Mouse (Mus musculus) lung, embryonic 14.5 days (tissue): ENCODE results near the gene 4930578G10Rik. TPM values are rescaled to one million over a fixed set of nuclear protein-coding genes. Genes with fewer than 3 reads are reported as not detected.

ENCODE experiments used
- ATAC-seq: fragments of 200-750 bp; cut with Nextera tagmentation; 2 replicates; pipeline ENCODE4 v1.8.0; 2017; ENCODE audit warnings: mild to moderate bottlenecking, moderate TSS enrichment, moderate library complexity; ENCODE audit not compliant: insufficient read depth
- DNase-seq: peaks from one replicate; pipeline ENCODE4 v3.0.0-alpha.2; 2015
- H3K27ac ChIP-seq: fragments of 300-500 bp; sonication (generic); 2 replicates; pipeline ENCODE4 v1.5.1; 2014; ENCODE audit warnings: low read depth, mild to moderate bottlenecking, moderate library complexity
- H3K27me3 ChIP-seq: fragments of 300-500 bp; sonication (generic); 2 replicates; pipeline ENCODE4 v1.6.1; 2014; ENCODE audit warnings: low read length, control low read depth; ENCODE audit not compliant: insufficient read depth
- H3K36me3 ChIP-seq: fragments of 300-500 bp; sonication (generic); 2 replicates; pipeline ENCODE4 v1.6.1; 2014; ENCODE audit warnings: control low read depth; ENCODE audit not compliant: insufficient read depth
- H3K4me1 ChIP-seq: fragments of 300-500 bp; sonication (generic); 2 replicates; pipeline ENCODE4 v1.6.1; 2014; ENCODE audit warnings: antibody characterized with exemption, control low read depth; ENCODE audit not compliant: insufficient read depth
- H3K4me2 ChIP-seq: fragments of 300-500 bp; sonication (generic); 2 replicates; pipeline ENCODE4 v1.6.1; 2014; ENCODE audit warnings: mild to moderate bottlenecking
- H3K4me3 ChIP-seq: fragments of 300-500 bp; sonication (generic); 2 replicates; pipeline ENCODE4 v1.5.1; 2014; ENCODE audit warnings: low read depth, low read length
- H3K9ac ChIP-seq: fragments of 300-500 bp; sonication (generic); 2 replicates; pipeline ENCODE4 v1.6.1; 2014
- H3K9me3 ChIP-seq: fragments of 300-500 bp; sonication (generic); 2 replicates; pipeline ENCODE4 v1.6.1; 2016; ENCODE audit warnings: low read depth, low read length, control low read depth
- CTCF ChIP-seq: IDR thresholded peaks from 2 replicates; pipeline ENCODE4 v1.5.1; 2016; ENCODE audit warnings: antibody characterized with exemption, low read depth
- WGBS: fragments of 180-500 bp; shearing (Covaris S2); extraction: QIAGEN DNeasy Blood & Tissue Kit; methylation state at CpG from one replicate; pipeline ENCODE4 v1.1.7; 2014; 5-methylcytosine and 5-hydroxymethylcytosine counted together
- polyA plus RNA-seq: library from polyadenylated mRNA; unstranded; fragments of >200 nt; fragmentation: Nextera tagmentation; extraction: Ambion mirVana; gene quantifications from 2 replicates; pipeline ENCODE4 v1.2.1, GENCODE M21; 2014

4930578G10Rik gene
- polyA plus RNA-seq, 1 experiment from 2014 or later = not detected

DNA sequence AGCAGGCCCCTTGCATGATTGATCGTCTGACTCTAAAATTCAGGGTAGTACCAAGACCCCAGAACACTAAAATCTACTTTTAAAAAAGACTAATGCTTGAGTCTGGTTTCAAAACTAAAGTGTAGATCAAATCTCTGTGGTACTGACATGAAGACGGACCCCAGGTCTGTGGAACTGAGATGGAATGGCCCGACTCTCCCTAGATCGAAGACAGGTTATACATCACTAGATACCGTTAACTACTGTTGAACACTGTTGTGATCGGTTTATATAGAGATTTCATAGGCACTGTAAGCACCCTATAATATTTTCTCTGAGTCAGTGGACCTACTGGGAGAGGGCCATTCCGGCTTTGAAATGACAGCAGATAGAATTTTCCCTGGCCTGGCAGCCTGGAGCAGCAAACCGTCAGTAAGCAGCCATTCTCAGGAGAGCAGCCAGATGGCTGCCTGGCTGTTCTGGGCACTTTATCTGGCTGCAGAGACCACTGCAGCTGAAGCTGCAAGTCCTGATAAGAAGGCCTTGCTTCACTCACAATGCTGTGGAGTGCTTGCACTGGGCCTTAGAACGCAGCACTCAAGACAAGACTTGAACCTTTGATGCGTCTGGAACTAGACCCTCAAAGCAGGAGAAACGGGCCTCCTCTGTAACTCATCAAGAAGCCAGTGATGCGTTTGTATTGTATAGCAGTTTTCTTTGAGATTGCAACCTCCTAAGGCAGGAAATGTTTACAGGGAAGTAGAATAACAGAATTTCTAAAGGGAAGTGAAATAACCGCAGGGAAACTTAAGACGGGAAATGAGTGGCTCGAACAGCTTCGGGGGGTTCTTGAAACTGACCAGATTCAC, 144.7 kb downstream of the 4930578G10Rik start:
- H3K36me3 ChIP-seq = no peaks in the 10 kb centered on the region
- no peak overlapping the region for H3K9ac ChIP-seq
- H3K4me1 ChIP-seq = no peaks in the 10 kb centered on the region
- WGBS = 64% methylated on average over 16 of the region's 16 CpGs
- no peak overlapping the region for H3K4me2 ChIP-seq
- H3K4me3 ChIP-seq = no peak overlapping the region; the same call in 1 of the 2 replicates
- H3K27ac ChIP-seq = no peak overlapping the region
- no peak for TF ChIP-seq CTCF
- no peaks in the 10 kb centered on the region for H3K27me3 ChIP-seq
- no peak for ATAC-seq
- H3K9me3 ChIP-seq = no peaks in the 10 kb centered on the region
- no peak for DNase-seq

DNA sequence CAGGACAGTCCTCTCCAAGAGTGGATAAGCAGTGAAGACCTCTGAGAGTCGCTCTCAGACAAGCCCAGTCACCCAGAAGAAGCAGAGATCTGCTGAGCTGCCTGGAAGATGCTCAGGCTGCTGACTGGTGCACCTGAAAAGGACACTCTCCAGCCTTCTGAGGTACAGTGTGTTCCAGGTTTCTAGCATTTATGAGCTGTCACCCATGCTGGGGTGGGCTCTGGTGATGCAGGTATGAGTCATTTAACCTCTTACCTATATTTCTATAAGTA, 145.3 kb downstream of the 4930578G10Rik start:
- H3K4me1 ChIP-seq = no peaks in the 10 kb centered on the region
- ATAC-seq (no peak), DNase-seq (no peak)
- no peaks in the 10 kb centered on the region for H3K27me3 ChIP-seq
- no peak overlapping the region for H3K9ac ChIP-seq
- no peak overlapping the region for H3K4me2 ChIP-seq
- 44% methylated on average over 1 of the region's 1 CpGs for WGBS
- H3K9me3 ChIP-seq = no peaks in the 10 kb centered on the region
- H3K36me3 ChIP-seq = no peaks in the 10 kb centered on the region
- no peak overlapping the region; the same call in 1 of the 2 replicates for H3K4me3 ChIP-seq
- no peak for TF ChIP-seq CTCF
- H3K27ac ChIP-seq = no peak overlapping the region

DNA sequence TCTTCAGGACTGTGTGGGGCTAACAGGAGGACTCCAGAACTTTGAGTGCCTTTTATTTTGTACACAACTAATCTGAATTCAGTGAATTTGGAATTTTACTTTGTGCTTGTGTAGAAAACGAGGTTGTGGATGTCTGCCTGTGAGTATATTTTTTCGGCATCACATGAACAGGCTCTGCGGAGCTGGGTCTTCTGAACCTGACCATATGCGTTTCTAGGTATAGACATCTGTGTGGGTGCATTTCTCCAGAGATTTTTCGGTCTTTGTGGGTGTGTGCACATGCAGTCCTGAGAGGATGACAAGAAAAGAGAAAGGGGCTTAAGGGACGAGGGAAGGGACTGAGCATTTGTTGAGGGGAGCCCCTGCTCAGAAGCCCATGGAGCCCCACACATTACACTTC, 151.6 kb downstream of the 4930578G10Rik start:
- 83% methylated on average over 6 of the region's 6 CpGs for WGBS

DNA sequence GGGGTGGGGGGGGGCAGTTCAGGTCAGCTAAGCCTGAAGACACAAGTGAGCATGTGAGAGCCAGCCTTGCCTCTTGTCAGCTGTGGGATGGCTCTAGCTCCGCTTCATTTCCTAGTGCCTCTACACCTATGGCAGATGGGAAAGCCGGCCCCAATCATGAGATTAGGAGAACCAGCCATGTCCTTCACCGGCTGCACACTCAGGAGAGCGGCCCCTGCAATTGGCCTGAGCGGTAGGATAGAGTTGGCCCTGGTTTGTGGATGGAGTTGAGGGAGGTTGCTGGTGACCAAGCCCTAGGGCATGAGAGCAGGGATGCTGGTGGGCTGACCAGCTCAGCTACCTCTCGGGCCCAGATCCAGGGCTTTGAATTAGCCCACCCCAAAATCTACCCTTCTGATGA, 153.5 kb downstream of the 4930578G10Rik start:
- ATAC-seq = no peak
- no peak overlapping the region for H3K4me2 ChIP-seq
- no peaks in the 10 kb centered on the region for H3K27me3 ChIP-seq
- H3K9me3 ChIP-seq = no peaks in the 10 kb centered on the region
- 89% methylated on average over 6 of the region's 6 CpGs for WGBS
- H3K9ac ChIP-seq = no peak overlapping the region
- TF ChIP-seq CTCF = no peak
- no peak overlapping the region for H3K4me3 ChIP-seq
- no peak for DNase-seq
- no peaks in the 10 kb centered on the region for H3K4me1 ChIP-seq
- H3K36me3 ChIP-seq = no peaks in the 10 kb centered on the region
- H3K27ac ChIP-seq = no peak overlapping the region

More for the DNA sequence above, 151.6 kb downstream of the 4930578G10Rik start:
- Histone ChIP-seq H3K27ac (no peak overlapping the region), H3K9me3 (no peaks in the 10 kb centered on the region), H3K36me3 (no peaks in the 10 kb centered on the region), H3K9ac (no peak overlapping the region), H3K4me2 (no peak overlapping the region), H3K27me3 (no peaks in the 10 kb centered on the region), H3K4me3 (no peak overlapping the region), H3K4me1 (no peaks in the 10 kb centered on the region)
- no peak for TF ChIP-seq CTCF
- ATAC-seq = no peak
- no peak for DNase-seq

DNA sequence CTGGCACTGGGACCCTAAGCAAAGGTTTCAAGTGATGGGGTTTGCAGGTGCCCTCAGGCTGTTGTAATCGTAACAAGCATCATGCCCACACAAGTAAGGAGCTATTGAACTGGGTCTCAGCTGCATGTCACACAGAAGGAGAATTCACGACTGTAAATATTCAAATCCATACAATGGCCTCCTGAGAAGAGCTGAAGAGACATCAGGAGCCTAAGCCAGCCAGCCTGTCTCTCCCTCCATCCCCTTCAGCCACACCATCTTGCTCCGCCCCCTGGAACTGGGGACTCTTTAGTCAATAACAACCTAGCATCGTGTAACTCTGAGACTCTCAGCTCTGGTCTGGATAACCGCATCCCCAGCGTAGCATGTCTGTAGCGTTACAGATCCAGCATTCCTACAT, 155.8 kb downstream of the 4930578G10Rik start:
- Histone ChIP-seq H3K4me3 (no peak overlapping the region), H3K9ac (no peak overlapping the region), H3K27me3 (no peaks in the 10 kb centered on the region), H3K4me2 (no peak overlapping the region), H3K36me3 (no peaks in the 10 kb centered on the region), H3K9me3 (no peaks in the 10 kb centered on the region), H3K4me1 (no peaks in the 10 kb centered on the region), H3K27ac (no peak overlapping the region)
- no peak for ATAC-seq
- TF ChIP-seq CTCF = no peak
- no peak for DNase-seq
- WGBS = 67% methylated on average over 7 of the region's 7 CpGs

DNA sequence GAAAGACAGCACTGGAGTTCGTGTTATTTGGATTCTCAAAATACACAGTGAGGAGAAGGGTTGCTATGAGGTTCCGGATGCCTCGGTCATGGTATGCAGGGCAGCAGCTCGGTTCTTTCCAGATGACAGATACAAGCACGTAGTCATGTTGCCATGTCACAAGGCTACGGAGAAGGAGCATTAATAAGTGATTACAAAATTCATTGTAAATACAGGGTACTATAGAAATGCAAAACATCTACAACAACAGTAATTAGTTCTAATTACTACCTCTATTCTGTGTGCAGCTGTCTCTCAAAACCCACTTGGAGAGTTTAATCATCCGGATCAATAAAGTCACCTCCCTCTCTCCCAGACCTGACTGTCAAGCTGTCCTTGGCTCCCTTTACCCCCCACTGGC, 159.8 kb downstream of the 4930578G10Rik start:
- Histone ChIP-seq H3K4me1 (no peaks in the 10 kb centered on the region), H3K27ac (no peak overlapping the region), H3K27me3 (no peaks in the 10 kb centered on the region), H3K9ac (no peak overlapping the region), H3K9me3 (no peaks in the 10 kb centered on the region), H3K4me3 (no peak overlapping the region), H3K4me2 (no peak overlapping the region), H3K36me3 (no peaks in the 10 kb centered on the region)
- 77% methylated on average over 7 of the region's 7 CpGs for WGBS
- DNase-seq (no peak), ATAC-seq (no peak)
- no peak for TF ChIP-seq CTCF

Other genes starting within 250 kb of the 4930578G10Rik start
- 0.16 TPM in 1 of 2 replicates, not detected in the other for gene Fam205a2, start 207.4 kb upstream of the 4930578G10Rik start, polyA plus RNA-seq
- 0.61 and 2.1 TPM in 2 replicates for gene Gm10591, start 123.3 kb upstream of the 4930578G10Rik start, polyA plus RNA-seq
- gene Gm2564, start 105.8 kb upstream of the 4930578G10Rik start, polyA plus RNA-seq = not detected in 2 replicates
- not detected in 2 replicates for gene Ccl27b, start 80.3 kb upstream of the 4930578G10Rik start, polyA plus RNA-seq
- gene Il11ra2, start 73.7 kb upstream of the 4930578G10Rik start, polyA plus RNA-seq = not detected in 2 replicates
- not detected in 2 replicates for gene Ccl19, start 21.0 kb downstream of the 4930578G10Rik start, polyA plus RNA-seq
- gene Ccl21a, start 38.4 kb downstream of the 4930578G10Rik start, polyA plus RNA-seq = 57.4 and 77.5 TPM in 2 replicates
- 0.05 TPM in 1 of 2 replicates, not detected in the other for gene Fam205a1, start 118.3 kb downstream of the 4930578G10Rik start, polyA plus RNA-seq
- 0.12 and 0.38 TPM in 2 replicates for gene Gm12394, start 121.2 kb downstream of the 4930578G10Rik start, polyA plus RNA-seq
- gene Fam205c, start 138.7 kb downstream of the 4930578G10Rik start, polyA plus RNA-seq = 0.25 and 0.42 TPM in 2 replicates
- gene Phf24, start 181.1 kb downstream of the 4930578G10Rik start, polyA plus RNA-seq = 0.43 and 0.53 TPM in 2 replicates
- gene Dnajb5, start 214.3 kb downstream of the 4930578G10Rik start, polyA plus RNA-seq = 6.3 and 6.9 TPM in 2 replicates
- 0.43 and 0.46 TPM in 2 replicates for gene 1700022I11Rik, start 234.1 kb downstream of the 4930578G10Rik start, polyA plus RNA-seq